Mouse (Mus musculus): ENCODE data around the gene Cspg4.

GRCm38 (mm10) chr9:56881539-56882082, 16.8 kb downstream of the Cspg4 start:
- TF ChIP-seq CTCF (IDR thresholded peaks at IDR 0.05; ENCODE audit: low read depth, low read length) (no peak), POLR2A (IDR thresholded peaks at IDR 0.05; ENCODE audit: extremely low read depth, insufficient read depth, low read length) (no peak)
